Mouse (Mus musculus) left cerebral cortex, adult 9 months (tissue): ENCODE measurements around the gene Slc45a2.

Experiments used
- DNase-seq, 2 experiments: peaks; one replicate each; pipeline ENCODE4 v3.0.0; 2022; ENCODE audit warnings: low spot score in 2 of 2

Slc45a2 gene

DNA sequence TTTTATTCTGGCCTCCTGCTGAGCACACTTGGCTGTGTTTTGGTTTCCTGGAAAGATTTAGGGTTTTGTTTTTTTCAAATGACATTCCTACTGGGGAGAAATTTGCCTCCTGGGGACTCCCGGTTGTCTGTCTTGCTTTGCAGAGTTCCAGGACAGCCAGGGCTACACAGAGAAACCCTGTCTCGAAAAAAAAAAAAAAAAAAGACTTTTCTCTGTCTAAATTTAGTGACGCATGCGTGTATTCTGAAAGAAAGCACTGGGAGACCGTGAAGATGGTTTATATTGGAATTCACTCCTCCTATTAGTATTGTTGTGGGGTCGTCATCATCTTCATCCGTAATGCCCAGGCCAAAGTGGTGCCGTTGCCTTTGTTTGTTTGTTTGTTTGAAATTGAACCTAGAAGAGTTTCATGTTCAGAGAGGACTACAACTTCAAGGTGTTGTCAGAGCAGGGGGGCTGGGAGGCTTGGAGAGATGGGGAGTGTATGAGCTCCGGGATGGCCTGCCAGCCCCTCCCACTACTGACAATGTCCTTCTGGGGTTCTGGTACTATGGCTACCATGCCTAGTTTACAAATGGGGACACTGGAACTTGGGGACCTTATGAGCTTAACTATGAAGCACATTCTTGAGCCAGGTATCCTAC lies 65.1 kb downstream of the Slc45a2 start:
- no peak for DNase-seq

DNA sequence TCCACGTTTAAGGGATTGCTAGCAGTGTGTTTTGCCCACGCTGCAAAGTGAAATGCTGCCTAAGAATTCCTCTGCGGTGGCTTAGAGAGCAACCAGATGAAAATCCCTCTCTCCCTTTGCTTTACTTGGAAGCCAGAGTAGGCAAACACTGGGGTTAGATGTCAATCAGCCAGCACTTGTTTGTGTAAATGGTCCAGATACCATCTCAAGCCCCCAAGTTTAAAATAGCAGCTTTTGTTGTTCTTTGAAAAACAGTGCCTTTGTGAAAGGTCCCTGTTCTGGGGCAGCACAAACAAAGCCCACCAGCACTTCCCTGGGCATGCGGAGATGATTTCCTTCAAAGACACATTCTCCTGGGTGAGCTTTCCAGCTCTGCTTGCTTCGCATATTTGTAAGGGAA lies 65.8 kb downstream of the Slc45a2 start:
- no peak for DNase-seq

DNA sequence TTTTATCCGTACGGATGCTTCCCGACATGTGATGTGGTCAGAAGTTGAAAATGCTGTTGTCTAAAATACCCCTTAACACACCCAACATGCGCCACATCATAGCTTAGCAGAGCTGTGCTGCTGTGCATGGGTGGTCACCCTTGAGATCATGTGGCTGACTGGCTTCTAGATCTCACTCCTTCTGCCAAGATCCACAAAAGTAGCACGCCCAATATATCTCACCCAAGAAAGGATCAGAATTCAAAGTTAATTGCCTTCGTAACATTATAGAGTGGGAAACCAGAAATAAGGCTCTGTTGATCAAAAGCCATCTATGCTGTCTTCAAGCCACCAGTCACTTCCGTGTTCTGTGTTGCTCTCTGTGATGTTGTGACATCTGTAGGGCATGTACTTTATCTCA lies 67.4 kb downstream of the Slc45a2 start:
- no peak for DNase-seq

GRCm38 (mm10) chr15:11075726-11076361 lies 75.3 kb downstream of the Slc45a2 start:
- DNase-seq: no peak
